Mouse (Mus musculus): ENCODE results near the gene Arhgdia. TPM values are rescaled to one million over a fixed set of nuclear protein-coding genes. Genes with fewer than 3 reads are reported as not detected.

Arhgdia gene
- polyA plus RNA-seq (2015; fragmentation: Nextera tagmentation; extraction: Ambion mirVana), result 464 TPM in 2 replicates

DNA sequence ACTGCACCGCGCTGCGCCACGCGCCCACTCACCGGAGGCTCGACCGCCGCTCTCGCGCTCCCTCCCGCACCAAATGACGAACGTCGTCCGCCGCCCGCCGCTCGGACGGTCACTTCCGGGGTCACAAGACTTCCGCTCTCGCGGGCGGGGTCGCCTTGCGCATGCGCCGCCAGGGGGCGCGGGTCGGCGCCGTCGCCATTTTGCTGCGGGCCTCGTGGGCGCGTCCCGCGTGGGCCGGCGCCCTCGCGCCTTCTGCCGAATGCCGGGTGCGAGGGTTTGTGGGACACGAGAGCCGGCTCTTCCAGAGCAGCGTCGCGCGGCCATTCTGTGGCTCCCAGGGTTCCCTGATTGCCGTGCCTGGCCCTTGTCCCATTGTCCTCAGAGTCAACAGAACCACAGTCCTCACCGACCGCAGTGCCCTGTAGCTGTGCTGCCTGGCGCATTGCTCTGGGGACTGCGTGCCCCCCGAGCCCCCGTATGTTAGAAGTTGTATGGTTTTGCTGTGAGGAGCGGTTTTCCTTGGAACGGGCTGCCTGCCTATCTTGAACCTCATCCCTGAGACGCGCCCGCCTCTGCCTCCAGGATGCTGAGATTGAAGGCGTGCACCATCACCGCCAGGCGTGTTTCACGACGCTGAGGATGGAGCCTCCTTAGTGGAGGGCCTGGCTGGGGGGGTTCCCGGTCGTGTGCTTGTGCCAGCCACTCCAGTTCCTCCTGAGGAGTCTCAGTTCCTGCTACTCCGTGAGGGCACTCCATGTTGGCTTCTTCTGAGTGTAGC is at the start of gene Arhgdia:
Arhgdia (minus strand) TSS at position 135 of the 778 bp plus-strand sequence.
- Histone ChIP-seq H3K9me3 (no peaks in the 10 kb centered on the region), H3K4me3 (peak within 1 kb of the TSS; percentile 86), H3K27ac (replicated peaks) (peak within 1 kb of the TSS; percentile 96), H3K36me3 (peaks cover 51% of the 10 kb centered on the region), H3K4me1 (peaks cover 30% of the 10 kb centered on the region), H3K4me2 (replicated peaks) (peak within 1 kb of the TSS; percentile 88), H3K27me3 (no peaks in the 10 kb centered on the region), H3K9ac (replicated peaks) (peak within 1 kb of the TSS; percentile 84)
- ATAC-seq (replicated peaks), result peak; percentile 68
- 5% methylated on average over 64 of the region's 75 CpGs for WGBS

DNA sequence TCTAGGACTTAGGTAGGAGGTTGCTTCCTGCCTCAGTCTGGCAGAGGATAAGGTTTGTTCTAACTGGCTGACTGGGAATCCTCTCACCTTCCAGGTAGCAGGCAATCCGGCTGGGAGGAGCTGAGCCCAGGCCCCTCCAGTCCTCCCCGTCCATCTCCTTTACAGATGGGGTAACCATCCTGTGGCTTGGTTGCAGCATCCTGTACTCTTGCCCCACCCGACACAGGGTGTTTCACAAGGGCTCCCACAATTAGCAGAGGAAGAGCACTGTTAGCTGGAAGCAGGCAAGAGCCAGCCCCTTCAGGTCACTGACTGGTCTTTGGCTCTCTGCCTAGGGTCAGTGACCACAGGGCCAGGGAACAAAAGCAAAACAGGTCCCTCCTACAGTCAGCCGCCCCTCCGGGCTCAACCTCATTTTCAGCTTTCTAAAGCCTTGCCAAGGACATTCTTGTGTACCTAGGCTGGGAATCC is 49.0 kb upstream of the Arhgdia start:
- H3K4me2 ChIP-seq (replicated peaks), result no peak overlapping the region
- WGBS, result 37% methylated on average over 5 of the region's 5 CpGs
- peaks cover 22% of the 10 kb centered on the region for H3K36me3 ChIP-seq
- H3K4me1 ChIP-seq, result peaks cover 41% of the 10 kb centered on the region
- no peaks in the 10 kb centered on the region for H3K9me3 ChIP-seq
- no peak overlapping the region for H3K9ac ChIP-seq (replicated peaks)
- H3K27ac ChIP-seq (replicated peaks), result no peak overlapping the region
- no peak overlapping the region for H3K4me3 ChIP-seq
- ATAC-seq (replicated peaks), result no peak
- no peaks in the 10 kb centered on the region for H3K27me3 ChIP-seq

GRCm38 (mm10) chr11:120629911-120630310 is 48.5 kb upstream of the Arhgdia start:
- ATAC-seq (replicated peaks), result no peak
- Histone ChIP-seq H3K4me2 (replicated peaks) (no peak overlapping the region), H3K4me3 (no peak overlapping the region), H3K9me3 (no peaks in the 10 kb centered on the region), H3K27me3 (no peaks in the 10 kb centered on the region), H3K4me1 (peaks cover 45% of the 10 kb centered on the region), H3K27ac (replicated peaks) (no peak overlapping the region), H3K36me3 (peaks cover 22% of the 10 kb centered on the region), H3K9ac (replicated peaks) (no peak overlapping the region)
- 44% methylated on average over 7 of the region's 7 CpGs for WGBS

DNA sequence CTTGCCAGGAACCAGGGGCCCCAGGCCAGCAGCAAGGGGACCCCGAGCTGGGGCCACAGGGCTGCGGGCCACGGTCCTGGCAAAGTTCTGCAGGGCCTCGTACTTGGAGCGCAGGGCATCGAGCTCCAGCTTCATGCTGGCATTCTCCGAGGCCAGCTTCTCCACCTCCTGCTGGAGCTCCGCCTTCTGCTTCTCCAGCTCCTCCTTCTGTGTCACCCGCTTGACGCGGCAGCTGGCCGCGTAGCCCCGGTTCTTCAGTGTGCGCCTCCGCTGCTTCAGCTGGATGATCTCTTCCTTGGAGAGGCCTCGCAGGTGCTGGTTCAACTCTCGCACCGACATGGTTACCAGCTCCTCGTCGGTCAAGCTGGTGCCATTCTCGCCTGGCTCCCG is 47.9 kb upstream of the Arhgdia start:
- H3K4me2 ChIP-seq (replicated peaks), result no peak overlapping the region
- H3K9ac ChIP-seq (replicated peaks), result no peak overlapping the region

GRCm38 (mm10) chr11:120628601-120629340 is 47.3 kb upstream of the Arhgdia start:
- WGBS, result 91% methylated on average over 23 of the region's 23 CpGs
- H3K9ac ChIP-seq (replicated peaks), result no peak overlapping the region
- no peaks in the 10 kb centered on the region for H3K27me3 ChIP-seq
- no peaks in the 10 kb centered on the region for H3K9me3 ChIP-seq
- no peak overlapping the region for H3K27ac ChIP-seq (replicated peaks)
- H3K4me1 ChIP-seq, result peaks cover 49% of the 10 kb centered on the region
- no peak overlapping the region for H3K4me3 ChIP-seq
- peaks cover 22% of the 10 kb centered on the region for H3K36me3 ChIP-seq
- H3K4me2 ChIP-seq (replicated peaks), result no peak overlapping the region
- ATAC-seq (replicated peaks), result no peak

More for the DNA sequence above, 47.9 kb upstream of the Arhgdia start:
- Histone ChIP-seq H3K27ac (replicated peaks) (no peak overlapping the region), H3K4me1 (peaks cover 46% of the 10 kb centered on the region), H3K27me3 (no peaks in the 10 kb centered on the region), H3K4me3 (no peak overlapping the region), H3K9me3 (no peaks in the 10 kb centered on the region), H3K36me3 (peaks cover 22% of the 10 kb centered on the region)
- 72% methylated on average over 23 of the region's 23 CpGs for WGBS
- ATAC-seq (replicated peaks), result no peak

DNA sequence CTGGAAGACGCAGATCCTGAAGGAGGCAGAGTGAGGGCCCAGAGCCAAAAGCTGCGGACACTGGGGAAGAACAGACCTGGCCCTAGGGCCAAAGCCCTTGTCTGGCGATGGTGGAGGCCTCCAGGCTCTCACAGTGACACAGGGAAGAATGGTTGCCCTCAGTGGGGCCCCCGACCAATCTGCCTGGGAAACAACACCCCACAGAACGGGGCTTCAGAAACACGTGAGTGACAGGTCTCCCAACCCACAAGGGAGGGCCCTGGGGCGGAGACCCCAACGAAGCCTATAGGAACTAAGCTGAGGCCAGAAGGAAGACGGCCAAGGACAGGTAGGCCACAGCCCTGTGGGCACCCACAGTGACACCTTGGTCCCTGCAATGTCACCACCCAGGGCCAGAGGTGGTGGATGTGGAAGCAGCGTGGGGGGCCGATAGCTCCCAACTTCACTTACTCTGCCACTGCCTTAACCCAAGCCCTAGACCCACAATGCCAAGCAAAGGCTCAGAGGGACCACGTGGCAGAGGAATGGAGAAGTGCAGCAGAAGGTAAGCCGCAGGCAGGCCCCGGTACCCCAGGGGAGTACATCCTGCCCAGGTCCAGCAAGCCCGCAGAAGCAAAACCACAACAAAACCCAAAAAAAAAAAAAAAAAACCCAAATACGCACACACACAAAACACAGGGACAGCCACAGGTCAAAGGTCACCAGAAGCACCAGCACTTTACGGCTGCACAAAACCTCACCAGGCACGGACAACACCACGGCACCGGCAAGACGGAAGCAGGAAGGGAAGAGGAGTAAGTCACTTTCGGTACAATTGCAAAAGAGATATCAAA is 46.3 kb upstream of the Arhgdia start:
- no peak overlapping the region for H3K4me2 ChIP-seq (replicated peaks)
- no peaks in the 10 kb centered on the region for H3K9me3 ChIP-seq
- H3K9ac ChIP-seq (replicated peaks), result no peak overlapping the region
- no peak for ATAC-seq (replicated peaks)
- no peak overlapping the region for H3K27ac ChIP-seq (replicated peaks)
- H3K4me3 ChIP-seq, result no peak overlapping the region
- WGBS, result 84% methylated on average over 22 of the region's 22 CpGs
- H3K4me1 ChIP-seq, result peaks cover 53% of the 10 kb centered on the region
- no peaks in the 10 kb centered on the region for H3K27me3 ChIP-seq
- H3K36me3 ChIP-seq, result peaks cover 28% of the 10 kb centered on the region

- WGBS, result 88% methylated on average over 11 of the region's 11 CpGs
- Histone ChIP-seq H3K9ac (replicated peaks) (no peak overlapping the region), H3K4me1 (peaks cover 46% of the 10 kb centered on the region), H3K27me3 (no peaks in the 10 kb centered on the region), H3K4me3 (no peak overlapping the region), H3K9me3 (no peaks in the 10 kb centered on the region), H3K4me2 (replicated peaks) (no peak overlapping the region), H3K36me3 (peaks cover 36% of the 10 kb centered on the region), H3K27ac (replicated peaks) (no peak overlapping the region)
- no peak for ATAC-seq (replicated peaks)
Measured at GRCm38 (mm10) chr11:120626785-120627467, 45.5 kb upstream of the Arhgdia start.

- H3K27me3 ChIP-seq, result no peaks in the 10 kb centered on the region
- peak; percentile 76 for ATAC-seq (replicated peaks)
- H3K4me3 ChIP-seq, result peak within 1 kb of the TSS; percentile 84
- 19% methylated on average over 5 of the region's 5 CpGs for WGBS
- H3K36me3 ChIP-seq, result peaks cover 52% of the 10 kb centered on the region
- H3K4me1 ChIP-seq, result peaks cover 31% of the 10 kb centered on the region
- peak within 1 kb of the TSS; percentile 86 for H3K27ac ChIP-seq (replicated peaks)
- peak within 1 kb of the TSS; percentile 95 for H3K4me2 ChIP-seq (replicated peaks)
- peak within 1 kb of the TSS; percentile 71 for H3K9ac ChIP-seq (replicated peaks)
- no peaks in the 10 kb centered on the region for H3K9me3 ChIP-seq
Measured at GRCm38 (mm10) chr11:120625152-120625775, 43.8 kb upstream of the Arhgdia start, which contains the start of gene Sirt7. TSS of gene Sirt7 (minus strand) at chr11:120625240.

- Histone ChIP-seq H3K9me3 (no peaks in the 10 kb centered on the region), H3K4me1 (peaks cover 25% of the 10 kb centered on the region), H3K9ac (replicated peaks) (peak overlapping the region; percentile 71), H3K27me3 (no peaks in the 10 kb centered on the region), H3K27ac (replicated peaks) (peak overlapping the region; percentile 86), H3K4me2 (replicated peaks) (peak overlapping the region; percentile 95), H3K36me3 (peaks cover 58% of the 10 kb centered on the region), H3K4me3 (peak overlapping the region; percentile 84)
- peak; percentile 91 for ATAC-seq (replicated peaks)
- WGBS, result under 1% methylated on average over 53 of the region's 53 CpGs
Measured at GRCm38 (mm10) chr11:120624680-120625111, 43.3 kb upstream of the Arhgdia start.

DNA sequence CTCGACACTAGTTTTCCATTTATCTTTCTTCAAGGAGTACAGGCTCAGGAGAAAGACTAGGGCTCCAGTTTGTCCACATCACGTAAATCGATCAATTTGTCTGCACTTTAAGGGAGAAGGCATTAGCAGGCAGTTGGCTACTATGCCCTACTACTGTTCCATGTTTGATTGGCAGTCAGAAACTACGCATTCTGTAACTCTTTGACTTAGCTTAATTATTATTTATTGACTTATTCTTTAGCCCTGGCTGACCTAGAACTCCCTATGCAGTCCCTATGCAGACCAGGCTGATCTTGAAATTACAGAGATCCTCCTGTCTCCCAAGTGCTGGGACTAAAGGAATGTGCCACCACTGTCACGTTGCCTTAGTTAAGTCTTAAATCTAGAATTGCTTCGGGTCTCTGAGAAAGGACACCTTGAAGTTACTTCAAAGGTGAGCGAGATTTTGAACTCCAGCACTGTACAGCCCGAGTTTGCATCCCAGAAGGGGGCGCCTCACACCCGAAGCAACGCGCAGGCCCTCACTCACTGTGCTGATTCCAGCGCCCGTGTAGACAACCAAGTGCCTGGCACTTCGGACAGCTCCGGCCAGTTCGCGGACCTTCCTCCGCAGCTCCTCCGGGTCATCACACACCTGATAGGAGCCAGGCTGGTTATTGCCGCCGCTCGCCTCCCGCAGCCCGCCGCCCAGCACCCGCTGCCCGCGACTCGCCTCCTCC is 42.7 kb upstream of the Arhgdia start:
- Histone ChIP-seq H3K4me1 (peaks cover 23% of the 10 kb centered on the region), H3K4me3 (peak overlapping the region; percentile 84), H3K27me3 (no peaks in the 10 kb centered on the region), H3K27ac (replicated peaks) (peak overlapping the region; percentile 86), H3K9ac (replicated peaks) (peak overlapping the region; percentile 71), H3K9me3 (no peaks in the 10 kb centered on the region), H3K36me3 (peaks cover 57% of the 10 kb centered on the region), H3K4me2 (replicated peaks) (peak overlapping the region; percentile 95)
- WGBS, result 12% methylated on average over 30 of the region's 30 CpGs
- peak; percentile 49 for ATAC-seq (replicated peaks)
